Mouse (Mus musculus) adipose tissue, adult 10 weeks (tissue): ENCODE results near the gene Cryba2. TPM values are rescaled to one million over a fixed set of nuclear protein-coding genes. Genes with fewer than 3 reads are reported as not detected.

Experiments used
- polyA plus RNA-seq: library from polyadenylated mRNA; stranded (reverse); fragments of 350-450 nt; fragmentation: Illumina TruSeq; extraction: RNeasy Lipid Tissue Mini Kit (QIAGEN cat#74804); gene quantifications from one replicate; pipeline ENCODE4 v1.2.3, GENCODE M21; 2014; ENCODE audit warnings: low read depth, low replicate concordance

The Cryba2 gene
- 1.1 TPM for polyA plus RNA-seq

DNA sequence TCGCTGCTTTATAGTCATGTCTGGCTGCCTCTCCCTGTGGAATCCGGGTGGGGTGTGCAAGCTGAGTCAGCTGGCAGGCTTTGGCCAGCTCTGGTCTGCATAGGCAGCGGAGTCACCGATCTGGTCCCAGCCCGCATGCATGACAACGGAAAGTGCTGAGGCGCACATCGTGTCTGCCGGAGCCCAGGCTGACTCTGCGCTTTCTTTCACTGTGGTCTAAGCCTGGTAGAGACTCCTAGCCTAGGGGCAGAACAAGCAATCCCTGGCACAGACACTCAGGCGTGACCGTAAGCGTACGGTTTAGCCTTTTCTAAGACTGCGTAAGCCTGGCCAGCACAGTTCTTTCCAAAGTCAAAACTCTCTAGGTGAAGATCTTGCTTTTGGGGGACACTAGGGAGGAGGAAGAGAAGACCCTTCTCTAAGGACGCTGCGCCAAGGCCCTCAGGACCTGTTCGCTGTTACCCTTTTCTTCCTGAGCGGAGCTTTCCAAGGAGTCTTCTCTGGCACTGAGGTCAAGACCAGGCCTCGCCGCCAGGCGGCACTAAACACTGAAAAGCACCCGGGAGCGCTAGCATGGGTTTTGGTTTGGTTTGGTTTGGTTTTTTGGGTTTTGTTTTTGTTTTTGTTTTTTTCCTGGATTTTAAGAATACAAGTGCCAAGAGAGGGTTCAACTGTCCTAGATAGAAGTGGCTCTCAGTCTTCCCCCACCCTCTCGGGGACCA, at the start of gene Cryba2:
Gene Cryba2, minus strand, starts transcription at position 10 of the 722 bp plus-strand sequence.

DNA sequence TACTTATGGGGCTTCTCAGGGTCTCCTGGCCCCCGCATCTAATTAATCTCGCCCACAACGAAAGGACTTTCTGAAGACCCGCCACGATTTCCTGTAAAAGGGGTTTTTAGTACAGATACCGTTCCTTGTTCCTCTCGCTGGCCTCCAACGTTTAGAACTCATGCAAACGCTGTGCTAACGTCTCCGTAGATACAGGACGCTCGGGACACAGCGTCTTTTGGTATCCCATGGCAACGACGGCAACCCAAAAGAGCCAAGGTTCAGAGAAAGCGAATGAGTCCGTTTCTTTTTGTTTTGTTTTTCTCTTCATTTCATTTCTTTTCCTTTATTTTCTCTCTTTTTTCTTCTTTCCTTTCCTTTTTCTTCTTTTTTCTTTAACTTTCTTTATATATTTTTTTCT, 42.5 kb upstream of the Cryba2 start, which contains the start of gene Cfap65:
Gene Cfap65, minus strand, starts transcription at position 198 of the 400 bp plus-strand sequence.

DNA sequence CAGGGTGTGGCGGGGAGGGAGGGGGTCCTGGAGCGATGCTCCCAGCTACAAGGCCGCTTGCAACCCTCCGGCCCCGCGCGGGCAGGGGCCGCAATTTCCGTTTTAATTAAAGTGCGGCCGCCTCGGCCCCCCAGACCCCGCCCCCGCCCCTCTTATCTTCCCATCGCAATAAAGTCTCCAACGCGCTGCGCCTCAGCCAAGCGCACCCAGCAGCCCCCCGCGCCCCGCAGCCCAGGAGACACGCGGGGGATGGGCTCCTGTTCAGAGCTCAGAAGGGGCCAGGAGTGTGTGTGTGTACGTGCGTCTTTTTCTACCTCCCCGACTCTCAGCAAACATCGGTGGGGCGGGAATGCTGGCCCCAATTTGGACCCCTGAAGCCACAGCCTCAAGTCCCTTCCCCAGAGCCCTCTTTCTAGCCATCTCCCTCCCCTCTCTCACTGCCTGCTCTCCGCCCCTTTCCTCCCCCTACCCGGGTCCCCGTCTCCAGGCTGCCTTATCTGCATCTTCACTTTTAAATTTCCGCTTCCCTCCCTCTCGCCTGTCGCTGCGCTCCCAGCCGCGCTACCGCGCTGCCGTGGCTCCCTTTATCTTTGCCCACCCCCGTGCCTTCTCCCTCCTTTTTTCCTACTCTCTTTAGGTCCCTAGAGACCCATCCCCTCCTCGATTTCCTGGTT, 7.4 kb downstream of the Cryba2 start, which contains the start of gene Fev:
Gene Fev, minus strand, starts transcription at position 51 of the 674 bp plus-strand sequence.

DNA sequence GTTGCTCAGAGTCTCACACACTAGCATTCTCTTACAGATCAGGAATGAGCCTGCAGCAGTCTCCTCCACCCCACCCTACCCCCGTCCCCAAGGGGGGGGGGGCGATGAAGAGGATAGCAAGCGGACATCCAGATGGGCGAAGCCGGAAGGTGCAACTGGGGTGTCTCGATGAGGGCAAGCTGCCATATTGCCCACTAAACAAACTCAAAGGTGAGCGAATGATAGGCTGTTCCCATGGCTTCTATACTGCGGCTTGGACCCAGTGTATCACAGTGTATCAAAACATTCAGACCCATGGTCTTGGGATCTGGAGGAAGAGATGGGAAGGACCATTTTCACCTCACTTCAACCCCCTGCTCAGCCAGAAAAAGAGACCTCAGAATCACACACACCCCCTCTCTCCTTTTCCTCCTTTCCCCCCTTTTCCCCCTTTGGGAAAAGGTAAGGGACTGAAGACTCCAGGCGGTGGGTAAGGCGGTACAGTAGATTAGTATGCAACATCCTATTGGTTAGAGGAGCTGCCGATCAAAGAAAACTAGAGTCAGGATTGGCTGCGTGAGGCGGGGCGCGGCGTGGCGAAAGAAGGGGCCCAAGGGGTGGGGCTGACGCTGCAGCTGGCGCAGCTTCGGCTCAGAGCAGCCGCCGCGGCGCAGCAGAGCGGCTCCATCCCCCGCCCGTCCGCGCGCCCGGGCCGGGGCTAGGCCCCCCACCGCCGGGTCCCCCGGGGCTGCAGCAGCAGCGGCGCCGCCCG, 38.5 kb downstream of the Cryba2 start, which contains the start of gene Cdk5r2:
Gene Cdk5r2, plus strand, starts transcription at position 629 of the 751 bp plus-strand sequence.

Other genes with a start within 250 kb of the Cryba2 start
- 12.4 TPM for gene Ttll4, start 231.4 kb downstream of the Cryba2 start, polyA plus RNA-seq
- 77.5 TPM for gene Cyp27a1, start 179.6 kb downstream of the Cryba2 start, polyA plus RNA-seq
- gene Prkag3, start 143.9 kb downstream of the Cryba2 start, polyA plus RNA-seq: 1.4 TPM
- gene Wnt6, start 121.3 kb downstream of the Cryba2 start, polyA plus RNA-seq: 6.3 TPM
- 1.2 TPM for gene Wnt10a, start 101.6 kb downstream of the Cryba2 start, polyA plus RNA-seq
- gene Cdk5r2, start 38.2 kb downstream of the Cryba2 start, polyA plus RNA-seq: not detected
- gene Fev, start 7.7 kb downstream of the Cryba2 start, polyA plus RNA-seq: not detected
- 8.1 TPM for gene Cfap65, start 42.5 kb upstream of the Cryba2 start, polyA plus RNA-seq
- gene Ihh, start 58.5 kb upstream of the Cryba2 start, polyA plus RNA-seq: 6.5 TPM
- gene Nhej1, start 232.1 kb upstream of the Cryba2 start, polyA plus RNA-seq: 4.7 TPM
- 0.62 TPM for gene Slc23a3, start 240.7 kb upstream of the Cryba2 start, polyA plus RNA-seq
- gene Cnppd1, start 249.6 kb upstream of the Cryba2 start, polyA plus RNA-seq: 44.8 TPM
- 64.7 TPM for gene Retreg2, start 249.6 kb upstream of the Cryba2 start, polyA plus RNA-seq